Mouse (Mus musculus) adrenal gland, postnatal 4 days (tissue): ENCODE results near the gene Irs2. TPM values are rescaled to one million over a fixed set of nuclear protein-coding genes. Genes with fewer than 3 reads are reported as not detected.

ENCODE experiments used
- DNase-seq, 2 experiments: peaks; one replicate each; pipeline ENCODE4 v3.0.0; 2021 to 2022; ENCODE audit warnings: low spot score in 2 of 2, mixed read lengths in 2 of 2
- long read RNA-seq, 2 experiments: library from polyadenylated mRNA; stranded (forward); transcript quantifications; one replicate each; pipeline ENCODE4 v2.0.0; 2021
- total RNA-seq, 2 experiments: library from RNA; stranded (reverse); gene quantifications; 2 replicates each; pipeline ENCODE4 v1.2.3; 2021

Irs2 gene
- 10 to 100 TPM; 33.2 to 33.3 TPM for total RNA-seq
- long read RNA-seq, experiment 1, full-length matches to known transcripts = 3 of 4 reads
- long read RNA-seq, experiment 1, partial matches to known transcripts = 0 of 4 reads
- long read RNA-seq, experiment 1, other reads (novel, unspliced or antisense) = 1 of 4 reads
- long read RNA-seq, experiment 2, full-length matches to known transcripts = 9 of 10 reads
- long read RNA-seq, experiment 2, partial matches to known transcripts = 0 of 10 reads
- long read RNA-seq, experiment 2, other reads (novel, unspliced or antisense) = 1 of 10 reads

- DNase-seq = no peak
These were observed at the start of gene Irs2 for GRCm38 (mm10) chr8:11008379-11008775. Irs2 (minus strand) TSS chr8:11008458.

- no peak for DNase-seq
These were observed 48.4 kb upstream of the Irs2 start for GRCm38 (mm10) chr8:11056665-11057064.

GRCm38 (mm10) chr8:11056175-11056563, 47.9 kb upstream of the Irs2 start:
- DNase-seq = no peak

- DNase-seq = no peak
These were observed 47.4 kb upstream of the Irs2 start for GRCm38 (mm10) chr8:11055557-11056174.

- no peak for DNase-seq
These were observed 41.6 kb upstream of the Irs2 start for GRCm38 (mm10) chr8:11049835-11050234.

- no peak for DNase-seq
These were observed 39.6 kb upstream of the Irs2 start for GRCm38 (mm10) chr8:11047812-11048211.

GRCm38 (mm10) chr8:11044660-11045059, 36.4 kb upstream of the Irs2 start:
- no peak for DNase-seq

GRCm38 (mm10) chr8:11043591-11043990, 35.3 kb upstream of the Irs2 start:
- DNase-seq = no peak

- no peak for DNase-seq
These were observed 34.8 kb upstream of the Irs2 start for GRCm38 (mm10) chr8:11042872-11043587.

GRCm38 (mm10) chr8:11040088-11040487, 31.8 kb upstream of the Irs2 start:
- DNase-seq = no peak

- DNase-seq = no peak
These were observed 30.5 kb upstream of the Irs2 start for GRCm38 (mm10) chr8:11038788-11039187.

GRCm38 (mm10) chr8:11038367-11038766, 30.1 kb upstream of the Irs2 start:
- DNase-seq = no peak

GRCm38 (mm10) chr8:11036790-11037189, 28.5 kb upstream of the Irs2 start:
- DNase-seq = no peak

- DNase-seq = no peak
These were observed 27.6 kb upstream of the Irs2 start for GRCm38 (mm10) chr8:11035628-11036416.

GRCm38 (mm10) chr8:11024871-11025270, 16.6 kb upstream of the Irs2 start:
- DNase-seq = no peak

- no peak for DNase-seq
These were observed 12.8 kb upstream of the Irs2 start for GRCm38 (mm10) chr8:11020949-11021572.

- DNase-seq = no peak
These were observed 7.4 kb upstream of the Irs2 start for GRCm38 (mm10) chr8:11015622-11016021.

- DNase-seq = no peak
These were observed 5.0 kb upstream of the Irs2 start for GRCm38 (mm10) chr8:11013258-11013657.

- no peak for DNase-seq
These were observed 3.7 kb upstream of the Irs2 start for GRCm38 (mm10) chr8:11011787-11012485.

- DNase-seq = no peak
These were observed 2.8 kb upstream of the Irs2 start for GRCm38 (mm10) chr8:11010913-11011605.
